Mouse (Mus musculus) lung, embryonic 15.5 days (tissue): Measurements from ENCODE around the gene Gpatch2l. TPM values are rescaled to one million over a fixed set of nuclear protein-coding genes. Genes with fewer than 3 reads are reported as not detected.

ENCODE experiments used
- ATAC-seq: fragments of 200-750 bp; cut with Nextera tagmentation; 2 replicates; pipeline ENCODE4 v1.8.0; 2017; ENCODE audit warnings: moderate number of reproducible peaks, borderline replicate concordance; ENCODE audit not compliant: low FRiP score, low TSS enrichment; ENCODE audit errors: extremely low read depth
- H3K27ac ChIP-seq: fragments of 300-500 bp; sonication (generic); 2 replicates; pipeline ENCODE4 v1.5.1; 2015; ENCODE audit warnings: moderate library complexity, mild to moderate bottlenecking, inconsistent platforms
- H3K27me3 ChIP-seq: fragments of 300-500 bp; sonication (generic); 2 replicates; pipeline ENCODE4 v1.6.1; 2015; ENCODE audit warnings: inconsistent platforms
- H3K36me3 ChIP-seq: fragments of 300-500 bp; sonication (generic); 2 replicates; pipeline ENCODE4 v1.6.1; 2015; ENCODE audit warnings: inconsistent platforms
- H3K4me1 ChIP-seq: fragments of 300-500 bp; sonication (generic); 2 replicates; pipeline ENCODE4 v1.6.1; 2015; ENCODE audit warnings: inconsistent platforms
- H3K4me2 ChIP-seq: fragments of 300-500 bp; sonication (generic); 2 replicates; pipeline ENCODE4 v1.6.1; 2015; ENCODE audit warnings: inconsistent platforms, mild to moderate bottlenecking, moderate library complexity
- H3K4me3 ChIP-seq: fragments of 300-500 bp; sonication (generic); 2 replicates; pipeline ENCODE4 v1.5.1; 2015; ENCODE audit warnings: mild to moderate bottlenecking, inconsistent platforms
- H3K9ac ChIP-seq: fragments of 300-500 bp; sonication (generic); 2 replicates; pipeline ENCODE4 v1.6.1; 2015; ENCODE audit warnings: inconsistent platforms
- H3K9me3 ChIP-seq: fragments of 300-500 bp; sonication (generic); 2 replicates; pipeline ENCODE4 v1.6.1; 2016; ENCODE audit warnings: inconsistent platforms
- WGBS: fragments of 180-500 bp; shearing (Covaris S2); methylation state at CpG from one replicate; pipeline ENCODE4 v1.1.7; 2015; 5-methylcytosine and 5-hydroxymethylcytosine counted together
- polyA plus RNA-seq: library from polyadenylated mRNA; unstranded; fragments of >200 nt; fragmentation: Nextera tagmentation; extraction: Ambion mirVana; gene quantifications from 2 replicates; pipeline ENCODE4 v1.2.1, GENCODE M21; 2015

The Gpatch2l gene
- polyA plus RNA-seq: 15.0 and 17.4 TPM in 2 replicates

GRCm38 (mm10) chr12:86241604-86242536 is at the start of gene Gpatch2l:
TSS of gene Gpatch2l (plus strand) at chr12:86241858.
- peak within 1 kb of the TSS; percentile 92 for H3K9ac ChIP-seq
- H3K4me1 ChIP-seq: peaks cover 16% of the 10 kb centered on the region
- peak within 1 kb of the TSS; percentile 72 for H3K4me2 ChIP-seq
- H3K36me3 ChIP-seq: peaks cover 21% of the 10 kb centered on the region
- peak within 1 kb of the TSS; percentile 71 for H3K27ac ChIP-seq
- no peaks in the 10 kb centered on the region for H3K9me3 ChIP-seq
- no peaks in the 10 kb centered on the region for H3K27me3 ChIP-seq
- ATAC-seq: peak; percentile 99
- peak within 1 kb of the TSS; percentile 88 for H3K4me3 ChIP-seq
- WGBS: under 1% methylated on average over 56 of the region's 58 CpGs

- no peak overlapping the region for H3K27ac ChIP-seq
Measured at GRCm38 (mm10) chr12:86192036-86192449, 49.6 kb upstream of the Gpatch2l start.

DNA sequence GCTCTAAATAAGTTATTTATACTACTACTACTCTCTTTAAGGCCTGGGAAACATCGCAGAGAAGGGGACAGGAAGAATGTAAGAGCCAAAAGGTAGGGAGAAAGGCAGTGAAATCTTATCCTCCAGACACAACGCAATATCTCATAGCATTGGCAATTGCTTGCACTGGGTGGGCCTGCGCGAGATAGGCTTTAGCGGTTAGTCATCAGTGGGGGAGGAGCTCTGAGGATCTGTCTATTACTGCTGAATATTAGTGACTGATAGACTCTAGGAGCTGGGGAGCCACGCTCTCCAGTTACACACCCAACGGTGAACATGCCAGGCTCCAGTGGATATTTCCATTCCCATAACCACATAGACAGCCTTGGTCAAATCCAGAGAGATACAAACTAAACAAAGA is 44.7 kb upstream of the Gpatch2l start:
- Histone ChIP-seq H3K9me3 (no peaks in the 10 kb centered on the region), H3K9ac (no peak overlapping the region), H3K27me3 (no peaks in the 10 kb centered on the region), H3K36me3 (no peaks in the 10 kb centered on the region), H3K27ac (no peak overlapping the region), H3K4me1 (peaks cover 7% of the 10 kb centered on the region; the same call in 1 of the 2 replicates), H3K4me2 (no peak overlapping the region), H3K4me3 (no peak overlapping the region)
- no peak for ATAC-seq
- 91% methylated on average over 7 of the region's 7 CpGs for WGBS

More at GRCm38 (mm10) chr12:86192036-86192449, 49.6 kb upstream of the Gpatch2l start:
- WGBS: 32% methylated on average over 15 of the region's 15 CpGs
- Histone ChIP-seq H3K4me1 (peaks cover 8% of the 10 kb centered on the region; the same call in 1 of the 2 replicates), H3K27me3 (no peaks in the 10 kb centered on the region), H3K9me3 (no peaks in the 10 kb centered on the region), H3K9ac (no peak overlapping the region), H3K4me2 (no peak overlapping the region), H3K36me3 (no peaks in the 10 kb centered on the region), H3K4me3 (no peak overlapping the region)
- peak; percentile 57; the same call in 1 of the 2 replicates for ATAC-seq

GRCm38 (mm10) chr12:86203443-86204057 is 38.1 kb upstream of the Gpatch2l start:
- ATAC-seq: no peak
- Histone ChIP-seq H3K4me1 (no peaks in the 10 kb centered on the region), H3K27ac (no peak overlapping the region), H3K27me3 (no peaks in the 10 kb centered on the region), H3K4me2 (no peak overlapping the region), H3K9ac (no peak overlapping the region), H3K9me3 (no peaks in the 10 kb centered on the region), H3K4me3 (no peak overlapping the region), H3K36me3 (no peaks in the 10 kb centered on the region)
- 26% methylated on average over 8 of the region's 8 CpGs for WGBS

DNA sequence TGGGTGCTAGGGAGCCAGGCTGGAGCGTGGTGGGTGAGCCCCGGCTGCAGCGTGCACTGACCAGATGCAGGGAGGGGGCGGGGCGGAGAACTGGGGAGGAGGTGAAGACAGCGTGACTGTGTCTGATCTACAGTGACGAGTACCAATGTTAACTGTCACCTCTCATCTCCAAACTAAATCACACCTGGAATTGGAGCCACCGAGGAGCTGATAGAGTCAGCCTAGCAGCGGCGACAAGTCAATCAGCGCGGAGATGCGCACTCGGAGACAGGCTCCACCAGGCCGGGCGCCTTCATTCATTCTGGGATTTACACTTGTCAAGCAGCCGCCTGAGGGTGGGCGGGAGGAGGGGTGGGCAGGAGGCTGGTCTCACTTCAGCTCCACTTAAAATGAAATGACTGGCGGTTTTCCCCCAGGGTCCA is 30.5 kb upstream of the Gpatch2l start:
- Histone ChIP-seq H3K9ac (no peak overlapping the region), H3K9me3 (no peaks in the 10 kb centered on the region), H3K4me1 (no peaks in the 10 kb centered on the region), H3K27me3 (peaks cover 63% of the 10 kb centered on the region), H3K4me2 (no peak overlapping the region), H3K4me3 (no peak overlapping the region), H3K36me3 (no peaks in the 10 kb centered on the region), H3K27ac (no peak overlapping the region)
- 2% methylated on average over 19 of the region's 19 CpGs for WGBS
- no peak for ATAC-seq

DNA sequence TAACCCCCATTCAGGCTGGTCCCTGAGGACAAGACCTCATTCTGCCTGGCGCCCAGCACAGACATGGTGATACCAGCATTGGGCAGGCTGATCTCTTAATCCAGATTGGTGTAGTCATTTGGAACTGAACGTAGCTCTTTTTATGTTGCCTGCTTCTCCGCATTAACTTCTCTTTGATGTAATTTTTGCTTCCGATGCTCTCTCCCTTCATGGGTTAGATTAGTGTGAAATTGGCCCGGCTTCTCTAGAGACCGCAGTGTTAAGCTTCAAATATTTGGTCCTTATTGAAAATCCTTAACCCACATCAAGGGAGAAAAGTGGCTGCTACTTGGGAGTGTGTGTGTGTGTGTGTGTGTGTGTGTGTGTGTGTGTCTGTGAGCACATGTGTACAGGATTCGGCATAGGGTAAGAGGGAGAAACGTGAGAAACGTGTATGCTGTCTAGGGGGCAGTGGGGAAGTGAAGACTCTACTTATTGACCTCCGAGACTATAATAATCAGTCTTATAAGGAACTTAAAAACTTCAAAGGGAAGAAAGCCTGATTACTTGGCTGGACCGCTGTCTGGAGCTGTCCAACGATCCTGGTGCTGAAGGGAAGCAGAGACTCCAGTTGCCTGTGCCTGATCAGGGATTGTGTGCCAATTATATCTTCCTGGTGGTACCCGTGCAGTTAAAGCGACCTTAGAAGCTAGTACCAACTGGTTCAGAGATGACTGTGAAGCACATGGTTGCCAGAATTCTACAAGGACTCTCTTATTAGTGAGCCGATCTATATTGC is 28.8 kb upstream of the Gpatch2l start:
- no peak overlapping the region for H3K4me3 ChIP-seq
- no peak overlapping the region for H3K27ac ChIP-seq
- 35% methylated on average over 15 of the region's 15 CpGs for WGBS
- H3K4me2 ChIP-seq: no peak overlapping the region
- no peaks in the 10 kb centered on the region for H3K4me1 ChIP-seq
- H3K9me3 ChIP-seq: no peaks in the 10 kb centered on the region
- H3K27me3 ChIP-seq: peaks cover 68% of the 10 kb centered on the region
- H3K36me3 ChIP-seq: no peaks in the 10 kb centered on the region
- no peak overlapping the region for H3K9ac ChIP-seq
- ATAC-seq: no peak

GRCm38 (mm10) chr12:86214201-86214600 is 27.5 kb upstream of the Gpatch2l start:
- Histone ChIP-seq H3K9me3 (no peaks in the 10 kb centered on the region), H3K27ac (no peak overlapping the region), H3K36me3 (no peaks in the 10 kb centered on the region), H3K4me3 (no peak overlapping the region), H3K9ac (no peak overlapping the region), H3K4me2 (no peak overlapping the region), H3K4me1 (no peaks in the 10 kb centered on the region), H3K27me3 (peaks cover 68% of the 10 kb centered on the region)
- ATAC-seq: no peak
- WGBS: 10% methylated on average over 24 of the region's 24 CpGs

DNA sequence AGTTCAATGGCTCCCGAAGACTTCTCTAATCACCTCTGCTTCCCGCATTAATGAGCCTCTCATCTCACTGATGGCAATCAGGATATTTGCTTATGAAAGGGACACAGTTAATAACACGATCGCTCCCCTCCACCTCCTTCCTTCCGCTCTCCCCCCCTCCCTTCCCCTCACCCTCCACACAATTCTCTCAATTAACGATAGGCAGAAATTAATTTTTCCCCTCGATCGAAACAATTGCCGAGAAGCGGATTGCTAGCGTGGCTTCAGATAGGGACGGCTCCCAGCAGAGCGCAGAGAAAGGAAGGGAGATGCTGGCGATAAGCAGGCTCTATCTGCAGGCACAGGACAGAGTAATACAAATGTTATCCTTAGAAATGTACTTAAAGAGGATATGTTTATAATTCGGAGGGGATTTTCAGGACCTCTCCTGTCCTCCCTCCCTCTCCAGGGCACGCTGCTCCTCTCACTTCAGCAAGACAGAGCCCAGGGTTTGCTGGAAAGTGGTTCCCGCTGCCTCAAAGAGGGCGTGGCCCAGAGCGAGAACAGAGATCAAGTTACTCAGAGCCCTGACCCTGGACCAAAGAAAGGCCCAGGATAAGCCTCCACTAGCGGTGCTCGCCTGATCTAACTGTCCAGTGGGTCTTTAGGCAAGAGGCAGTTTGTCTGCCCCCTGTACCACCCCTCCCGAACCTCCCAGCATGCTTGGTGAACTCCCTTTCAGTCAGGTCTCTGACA is 24.8 kb upstream of the Gpatch2l start:
- no peak; the same call in 1 of the 2 replicates for ATAC-seq
- peaks cover 66% of the 10 kb centered on the region for H3K27me3 ChIP-seq
- H3K4me1 ChIP-seq: peaks cover 8% of the 10 kb centered on the region; the same call in 1 of the 2 replicates

DNA sequence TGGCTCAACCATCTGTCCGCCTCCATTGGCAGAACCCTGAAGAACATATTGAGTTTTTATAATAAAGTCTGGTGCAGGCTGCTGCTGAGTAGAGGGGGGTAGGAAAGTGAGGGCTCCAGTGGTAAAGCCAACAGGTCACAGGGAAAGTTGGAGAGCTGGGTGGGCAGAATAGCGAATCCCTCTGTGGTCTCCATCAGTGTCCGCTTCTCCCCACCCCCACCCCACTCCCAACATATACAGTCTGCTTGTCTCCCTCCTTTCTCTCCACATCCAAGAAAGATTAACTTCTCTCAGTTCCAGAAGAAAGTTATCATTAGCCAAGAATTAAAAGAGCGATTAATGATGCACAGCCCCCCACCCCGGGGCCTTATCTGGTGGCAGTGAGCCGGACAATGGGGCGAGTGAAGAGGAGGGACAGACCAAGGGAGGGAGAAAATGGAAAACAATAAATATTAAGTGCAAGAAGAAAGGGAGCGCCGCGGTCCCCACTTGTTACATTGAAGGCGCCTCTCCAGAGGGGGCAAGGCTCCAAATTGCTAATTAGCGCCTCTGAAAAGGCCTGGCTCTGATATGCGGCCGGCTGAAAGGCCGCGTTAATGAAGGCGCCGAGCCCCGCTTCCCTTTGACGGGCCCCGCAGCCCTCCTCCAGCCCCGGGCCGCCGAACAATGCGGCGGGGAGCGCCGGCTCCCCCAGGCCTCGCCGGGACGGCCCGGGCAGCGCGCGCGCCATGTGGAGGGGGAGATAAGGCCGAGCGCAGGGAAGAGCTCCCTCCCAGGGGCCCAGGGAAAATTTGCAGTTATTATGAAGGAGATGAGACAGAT is 21.2 kb upstream of the Gpatch2l start:
- Histone ChIP-seq H3K4me1 (peaks cover 8% of the 10 kb centered on the region; the same call in 1 of the 2 replicates), H3K27me3 (peaks cover 35% of the 10 kb centered on the region), H3K4me3 (peak overlapping the region; percentile 28)

More for the DNA sequence above, 24.8 kb upstream of the Gpatch2l start:
- H3K4me3 ChIP-seq: no peak overlapping the region
- no peaks in the 10 kb centered on the region for H3K36me3 ChIP-seq
- H3K9me3 ChIP-seq: no peaks in the 10 kb centered on the region
- H3K4me2 ChIP-seq: peak overlapping the region; percentile 16; the same call in 1 of the 2 replicates
- H3K9ac ChIP-seq: no peak overlapping the region
- H3K27ac ChIP-seq: no peak overlapping the region
- WGBS: 1% methylated on average over 22 of the region's 22 CpGs

GRCm38 (mm10) chr12:86221074-86221703 is 20.5 kb upstream of the Gpatch2l start:
- Histone ChIP-seq H3K36me3 (no peaks in the 10 kb centered on the region), H3K9me3 (no peaks in the 10 kb centered on the region), H3K27me3 (peaks cover 28% of the 10 kb centered on the region), H3K4me1 (peaks cover 8% of the 10 kb centered on the region; the same call in 1 of the 2 replicates), H3K9ac (no peak overlapping the region), H3K27ac (no peak overlapping the region), H3K4me2 (peak overlapping the region; percentile 60), H3K4me3 (no peak overlapping the region)
- WGBS: 41% methylated on average over 16 of the region's 16 CpGs
- no peak for ATAC-seq

More for the DNA sequence above, 21.2 kb upstream of the Gpatch2l start:
- Histone ChIP-seq H3K9me3 (no peaks in the 10 kb centered on the region), H3K9ac (no peak overlapping the region), H3K36me3 (no peaks in the 10 kb centered on the region), H3K27ac (no peak overlapping the region), H3K4me2 (peak overlapping the region; percentile 60)
- ATAC-seq: no peak; the same call in 1 of the 2 replicates
- 7% methylated on average over 38 of the region's 38 CpGs for WGBS
